Mouse (Mus musculus) forebrain, embryonic 15.5 days (tissue): ENCODE data around the gene Yipf3. TPM values are rescaled to one million over a fixed set of nuclear protein-coding genes. Genes with fewer than 3 reads are reported as not detected.

Source experiments
- ATAC-seq: fragments of 200-750 bp; cut with Nextera tagmentation; replicated peaks from 2 replicates; pipeline ENCODE4 v1.8.0; 2017; ENCODE audit warnings: mild to moderate bottlenecking, moderate TSS enrichment, moderate library complexity
- H3K27ac ChIP-seq: fragments of 300-500 bp; sonication (generic); replicated peaks from 2 replicates; pipeline ENCODE4 v1.5.1; 2015; ENCODE audit warnings: mild to moderate bottlenecking, inconsistent platforms
- H3K27me3 ChIP-seq: fragments of 300-500 bp; sonication (generic); 2 replicates; pipeline ENCODE4 v1.6.1; 2015; ENCODE audit warnings: inconsistent platforms
- H3K36me3 ChIP-seq: fragments of 300-500 bp; sonication (generic); 2 replicates; pipeline ENCODE4 v1.6.1; 2015; ENCODE audit warnings: mild to moderate bottlenecking, inconsistent platforms
- H3K4me1 ChIP-seq: fragments of 300-500 bp; sonication (generic); 2 replicates; pipeline ENCODE4 v1.6.1; 2015; ENCODE audit warnings: inconsistent platforms
- H3K4me2 ChIP-seq: fragments of 300-500 bp; sonication (generic); replicated peaks from 2 replicates; pipeline ENCODE4 v1.6.1; 2015; ENCODE audit warnings: mild to moderate bottlenecking, inconsistent platforms
- H3K4me3 ChIP-seq: fragments of 300-500 bp; sonication (generic); 2 replicates; pipeline ENCODE4 v1.5.1; 2015; ENCODE audit warnings: mild to moderate bottlenecking, inconsistent platforms
- H3K9ac ChIP-seq: fragments of 300-500 bp; sonication (generic); replicated peaks from 2 replicates; pipeline ENCODE4 v1.6.1; 2015; ENCODE audit warnings: mild to moderate bottlenecking, inconsistent platforms
- H3K9me3 ChIP-seq: fragments of 300-500 bp; sonication (generic); 2 replicates; pipeline ENCODE4 v1.6.1; 2016; ENCODE audit warnings: inconsistent platforms
- WGBS: fragments of 180-500 bp; shearing (Covaris S2); methylation state at CpG from one replicate; pipeline ENCODE4 v1.1.7; 2015; ENCODE audit warnings: mixed read lengths; 5-methylcytosine and 5-hydroxymethylcytosine counted together
- polyA plus RNA-seq: library from polyadenylated mRNA; unstranded; fragments of >200 nt; fragmentation: Nextera tagmentation; extraction: Ambion mirVana; gene quantifications from 2 replicates; pipeline ENCODE4 v1.2.1, GENCODE M21; 2015

Gene Yipf3
- polyA plus RNA-seq, 1 experiment from 2014 or later = 91.5 TPM

DNA sequence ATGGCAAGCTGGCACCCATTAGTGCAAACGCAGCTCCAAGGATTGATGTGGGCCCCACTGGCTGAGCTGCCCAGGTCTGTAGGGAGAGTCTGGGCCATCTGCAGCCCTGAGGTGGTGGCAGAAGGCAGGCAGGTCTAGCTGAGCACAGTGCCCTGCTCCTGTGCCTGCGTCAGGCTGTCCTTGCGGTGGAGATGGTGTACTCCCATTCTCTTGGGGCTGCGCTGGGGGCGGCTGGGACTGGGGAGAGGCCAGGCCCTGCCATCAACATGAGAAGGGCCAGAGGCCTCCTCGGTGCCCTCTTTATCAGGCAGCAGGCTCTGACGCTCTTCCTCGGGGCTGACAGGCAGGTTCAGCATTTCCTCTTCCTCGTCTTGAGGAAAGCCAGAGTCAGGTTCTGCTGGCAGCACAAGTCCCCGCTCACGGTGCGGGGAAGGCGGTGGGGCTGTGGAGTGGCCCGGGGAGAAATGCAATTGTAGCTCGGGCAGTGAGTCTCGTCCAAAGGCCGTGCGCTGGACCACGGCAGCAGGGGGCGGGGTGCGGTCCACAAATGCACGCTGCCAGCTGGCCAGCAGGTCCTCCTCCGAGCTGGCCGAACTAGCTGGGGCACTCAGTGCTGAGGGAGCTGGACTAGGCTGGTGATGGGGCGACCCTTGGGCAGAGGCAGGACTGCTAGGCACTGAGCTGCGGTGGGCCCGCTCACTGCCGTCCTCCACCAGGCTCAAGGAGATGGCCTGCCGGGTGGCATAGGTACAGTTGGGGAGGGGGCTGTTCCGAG, 10.6 kb downstream of the Yipf3 start:
- Histone ChIP-seq H3K9me3 (no peaks in the 10 kb centered on the region), H3K27ac (no peak overlapping the region), H3K36me3 (peaks cover 37% of the 10 kb centered on the region), H3K4me2 (no peak overlapping the region), H3K27me3 (0 out of 2 replicates have a peak, but pooled peaks cover 4% of the 10 kb centered on the region), H3K4me1 (peaks cover 15% of the 10 kb centered on the region), H3K9ac (no peak overlapping the region), H3K4me3 (no peak overlapping the region)
- WGBS = 87% methylated on average over 30 of the region's 30 CpGs
- no peak for ATAC-seq

DNA sequence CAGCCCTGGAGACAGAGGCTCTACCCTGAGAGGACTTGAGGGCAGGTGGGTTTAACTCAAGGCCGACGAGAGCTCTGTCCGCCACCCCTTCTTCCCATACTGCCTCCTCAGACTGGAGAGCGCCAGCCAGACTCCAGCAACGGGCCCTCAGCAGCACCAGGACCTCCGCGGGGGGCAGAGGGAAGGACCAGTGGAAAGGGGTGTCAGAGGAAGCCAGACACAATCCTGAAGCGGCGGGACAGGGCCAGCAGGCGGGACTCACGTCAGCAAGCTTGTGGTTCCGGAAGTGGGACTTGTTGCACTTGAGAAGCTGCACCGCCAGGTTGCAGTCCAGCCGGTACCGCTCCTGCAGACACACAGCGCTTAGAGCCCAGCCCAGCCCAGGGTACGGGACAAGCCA, 11.8 kb downstream of the Yipf3 start:
- peaks cover 48% of the 10 kb centered on the region for H3K36me3 ChIP-seq
- 0 out of 2 replicates have a peak, but pooled peaks cover 4% of the 10 kb centered on the region for H3K27me3 ChIP-seq

DNA sequence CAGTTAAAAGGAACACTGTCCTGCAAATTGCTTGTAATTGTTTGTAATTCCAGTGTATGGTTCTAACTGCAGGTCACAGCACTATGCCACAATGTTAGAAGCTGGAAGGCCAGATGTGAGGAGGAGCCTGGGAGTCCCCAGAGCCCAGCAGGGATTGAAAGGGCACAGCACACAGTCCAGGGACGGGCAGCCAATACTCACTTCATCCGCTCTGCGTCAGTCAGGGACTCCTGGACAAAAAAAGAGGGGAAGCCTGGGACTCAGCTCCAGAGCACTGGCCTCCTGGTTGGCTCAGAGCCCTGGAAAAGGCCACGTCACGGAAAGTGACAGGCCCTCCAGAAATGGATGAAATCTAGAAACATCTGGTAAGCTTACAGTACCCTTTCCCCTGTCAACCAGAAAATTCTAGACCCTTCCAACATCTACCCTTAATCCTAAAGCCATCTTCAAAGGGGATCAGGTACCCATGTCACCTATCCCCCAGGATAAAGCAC, 14.4 kb downstream of the Yipf3 start:
- Histone ChIP-seq H3K27me3 (no peaks in the 10 kb centered on the region), H3K36me3 (peaks cover 48% of the 10 kb centered on the region)

More for the DNA sequence above, 11.8 kb downstream of the Yipf3 start:
- no peak for ATAC-seq
- H3K9me3 ChIP-seq = no peaks in the 10 kb centered on the region
- no peak overlapping the region for H3K4me2 ChIP-seq
- H3K27ac ChIP-seq = no peak overlapping the region
- H3K4me1 ChIP-seq = peaks cover 9% of the 10 kb centered on the region
- WGBS = 90% methylated on average over 17 of the region's 17 CpGs
- H3K4me3 ChIP-seq = no peak overlapping the region
- H3K9ac ChIP-seq = no peak overlapping the region

DNA sequence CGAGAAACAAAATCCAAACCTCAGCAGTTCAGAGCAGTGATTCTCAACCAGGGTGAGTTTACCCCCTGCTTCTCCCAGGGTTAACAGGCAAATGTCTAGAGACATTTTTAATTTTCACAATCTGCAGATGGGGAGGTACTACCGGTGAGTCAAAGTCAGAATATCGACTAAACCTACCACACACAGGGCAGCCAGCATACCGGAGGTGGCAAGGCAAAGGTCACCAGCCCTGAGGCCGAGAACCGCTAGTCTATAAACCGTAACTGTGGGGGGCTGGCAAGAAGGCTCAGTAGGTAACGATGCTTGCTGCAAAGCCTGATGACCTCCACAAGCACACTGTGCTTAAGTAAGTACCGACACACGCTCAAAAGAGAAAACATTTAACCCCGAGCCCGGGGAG, 17.6 kb downstream of the Yipf3 start:
- H3K27me3 ChIP-seq = no peaks in the 10 kb centered on the region
- no peak overlapping the region for H3K4me2 ChIP-seq
- no peak overlapping the region for H3K9ac ChIP-seq
- H3K27ac ChIP-seq = no peak overlapping the region
- H3K36me3 ChIP-seq = peaks cover 28% of the 10 kb centered on the region
- no peak; the same call in 1 of the 2 replicates for ATAC-seq
- no peak overlapping the region for H3K4me3 ChIP-seq
- no peaks in the 10 kb centered on the region for H3K9me3 ChIP-seq
- WGBS = 86% methylated on average over 12 of the region's 12 CpGs
- H3K4me1 ChIP-seq = peaks cover 3% of the 10 kb centered on the region

More for the DNA sequence above, 14.4 kb downstream of the Yipf3 start:
- H3K4me1 ChIP-seq = peaks cover 3% of the 10 kb centered on the region
- no peaks in the 10 kb centered on the region for H3K9me3 ChIP-seq
- no peak for ATAC-seq
- no peak overlapping the region for H3K9ac ChIP-seq
- no peak overlapping the region for H3K27ac ChIP-seq
- H3K4me2 ChIP-seq = no peak overlapping the region
- no peak overlapping the region for H3K4me3 ChIP-seq
- 89% methylated on average over 5 of the region's 5 CpGs for WGBS

DNA sequence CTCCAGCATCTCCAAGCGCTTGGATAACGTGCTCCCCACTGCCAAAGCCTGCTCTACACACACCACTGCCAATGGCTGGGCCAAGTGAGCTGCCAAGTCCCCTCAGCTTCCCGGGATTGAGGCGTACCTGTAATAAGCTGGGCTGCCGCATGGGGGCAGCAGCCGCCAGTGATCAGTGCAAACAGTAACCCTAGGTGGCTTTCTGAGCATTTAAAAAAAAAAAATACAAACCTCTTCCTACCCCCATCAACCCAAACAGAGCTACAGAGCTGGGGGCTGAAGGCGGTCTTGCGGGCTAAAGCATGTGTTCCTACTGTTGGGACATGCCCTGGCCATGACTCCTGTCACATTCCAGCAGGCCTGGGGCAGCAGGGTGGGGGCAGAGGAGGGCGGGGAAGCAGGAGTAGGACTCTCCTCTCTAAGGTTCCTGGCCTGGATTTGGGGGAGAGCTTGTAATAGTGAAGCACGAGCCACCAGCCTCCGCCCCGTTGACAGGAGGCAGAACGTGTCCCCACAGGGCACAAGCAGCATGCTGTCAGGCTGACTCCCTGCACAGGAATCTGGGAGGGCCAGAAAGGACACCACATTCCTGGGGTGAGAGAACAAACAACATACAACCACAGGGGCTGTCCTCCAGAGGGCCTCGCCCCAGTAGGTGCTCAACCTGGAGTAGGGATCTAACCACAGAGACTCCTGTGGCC, 18.2 kb downstream of the Yipf3 start:
- Histone ChIP-seq H3K27ac (no peak overlapping the region), H3K9me3 (no peaks in the 10 kb centered on the region), H3K4me2 (no peak overlapping the region), H3K27me3 (no peaks in the 10 kb centered on the region), H3K9ac (no peak overlapping the region), H3K4me3 (no peak overlapping the region), H3K4me1 (peaks cover 3% of the 10 kb centered on the region), H3K36me3 (peaks cover 31% of the 10 kb centered on the region)
- peak; percentile 81 for ATAC-seq
- 31% methylated on average over 14 of the region's 14 CpGs for whole genome bisulfite sequencing

DNA sequence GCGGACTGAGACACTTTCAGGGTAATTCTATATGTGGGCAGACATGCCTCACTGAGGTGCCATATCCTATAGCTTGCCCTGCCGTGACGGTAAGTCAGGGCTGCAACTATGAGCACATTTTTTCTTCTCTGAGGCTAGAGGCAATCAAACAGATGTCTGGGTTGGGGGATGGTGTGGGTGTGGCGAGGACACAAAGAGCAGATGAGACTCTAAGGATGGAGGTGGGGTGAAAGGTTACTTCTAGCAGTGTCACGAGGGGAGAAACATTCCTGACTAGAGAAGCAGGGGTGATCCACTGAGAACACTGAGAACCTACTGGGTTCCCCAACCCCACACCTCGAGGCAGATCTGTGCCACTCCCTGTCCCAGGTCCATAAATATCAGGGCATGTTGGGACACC, 19.1 kb downstream of the Yipf3 start:
- no peak overlapping the region for H3K4me2 ChIP-seq
- no peaks in the 10 kb centered on the region for H3K9me3 ChIP-seq
- 83% methylated on average over 6 of the region's 6 CpGs for WGBS
- H3K9ac ChIP-seq = no peak overlapping the region
- no peak overlapping the region for H3K4me3 ChIP-seq
- H3K4me1 ChIP-seq = peaks cover 3% of the 10 kb centered on the region
- H3K36me3 ChIP-seq = peaks cover 29% of the 10 kb centered on the region
- no peak for ATAC-seq
- H3K27me3 ChIP-seq = no peaks in the 10 kb centered on the region
- H3K27ac ChIP-seq = no peak overlapping the region

DNA sequence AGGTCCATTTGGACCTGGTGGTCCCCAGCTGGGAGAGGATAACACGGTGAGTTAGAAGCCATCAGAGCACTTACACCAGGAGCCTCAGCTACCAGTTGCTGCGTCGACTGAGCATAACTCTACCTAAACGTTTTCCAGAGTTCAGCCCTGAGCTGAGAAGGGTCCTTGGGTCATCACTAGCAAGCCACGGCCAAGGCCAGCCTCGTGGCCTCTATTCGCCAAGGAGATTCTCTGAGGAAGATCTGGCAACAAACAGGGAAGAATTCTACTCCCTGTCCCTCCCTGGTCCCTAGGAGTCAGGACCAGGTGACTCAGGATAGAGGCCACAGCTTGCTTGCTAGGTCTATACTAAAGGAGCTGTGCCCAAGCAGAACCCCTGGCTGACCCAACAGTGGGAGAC, 19.6 kb downstream of the Yipf3 start:
- Histone ChIP-seq H3K36me3 (peaks cover 24% of the 10 kb centered on the region), H3K9ac (no peak overlapping the region), H3K4me2 (no peak overlapping the region), H3K4me1 (peaks cover 3% of the 10 kb centered on the region), H3K27ac (no peak overlapping the region), H3K27me3 (no peaks in the 10 kb centered on the region), H3K4me3 (no peak overlapping the region), H3K9me3 (no peaks in the 10 kb centered on the region)
- no peak for ATAC-seq
- WGBS = 87% methylated on average over 7 of the region's 7 CpGs

DNA sequence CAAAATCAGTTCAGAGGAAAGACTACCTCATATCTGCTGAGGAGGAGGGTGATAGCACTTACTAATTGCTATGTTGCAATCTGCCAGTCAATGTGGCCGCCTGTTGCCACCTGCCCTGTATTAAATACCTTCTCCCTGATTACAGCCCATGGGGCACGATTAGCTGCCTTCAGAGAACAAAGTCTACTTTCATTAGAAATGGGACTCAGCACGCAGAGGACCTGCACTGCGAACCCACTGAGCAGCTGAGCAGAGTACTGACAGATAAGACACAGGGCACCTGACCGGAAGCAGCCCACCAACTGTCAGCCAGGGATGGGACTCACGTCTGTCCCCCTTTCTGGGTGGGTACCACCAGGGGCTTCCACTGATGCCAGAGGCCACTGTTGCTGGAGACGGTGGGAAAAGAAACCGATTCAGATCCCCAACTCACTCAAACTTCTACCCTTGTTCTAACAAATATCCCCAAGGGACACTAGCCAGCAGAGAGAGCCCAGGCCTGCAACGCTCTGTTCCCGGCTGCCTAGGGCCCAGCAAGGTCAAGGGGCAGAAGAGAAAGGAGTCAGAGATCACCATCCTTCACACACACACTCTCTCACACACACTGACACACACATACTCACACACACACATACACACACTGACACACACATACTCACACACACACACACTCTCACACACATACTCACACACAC, 20.3 kb downstream of the Yipf3 start:
- Histone ChIP-seq H3K36me3 (peaks cover 18% of the 10 kb centered on the region), H3K4me1 (peaks cover 3% of the 10 kb centered on the region), H3K27ac (no peak overlapping the region), H3K4me3 (no peak overlapping the region), H3K9ac (no peak overlapping the region), H3K4me2 (no peak overlapping the region), H3K27me3 (no peaks in the 10 kb centered on the region), H3K9me3 (no peaks in the 10 kb centered on the region)
- no peak for ATAC-seq
- WGBS = 77% methylated on average over 10 of the region's 10 CpGs

DNA sequence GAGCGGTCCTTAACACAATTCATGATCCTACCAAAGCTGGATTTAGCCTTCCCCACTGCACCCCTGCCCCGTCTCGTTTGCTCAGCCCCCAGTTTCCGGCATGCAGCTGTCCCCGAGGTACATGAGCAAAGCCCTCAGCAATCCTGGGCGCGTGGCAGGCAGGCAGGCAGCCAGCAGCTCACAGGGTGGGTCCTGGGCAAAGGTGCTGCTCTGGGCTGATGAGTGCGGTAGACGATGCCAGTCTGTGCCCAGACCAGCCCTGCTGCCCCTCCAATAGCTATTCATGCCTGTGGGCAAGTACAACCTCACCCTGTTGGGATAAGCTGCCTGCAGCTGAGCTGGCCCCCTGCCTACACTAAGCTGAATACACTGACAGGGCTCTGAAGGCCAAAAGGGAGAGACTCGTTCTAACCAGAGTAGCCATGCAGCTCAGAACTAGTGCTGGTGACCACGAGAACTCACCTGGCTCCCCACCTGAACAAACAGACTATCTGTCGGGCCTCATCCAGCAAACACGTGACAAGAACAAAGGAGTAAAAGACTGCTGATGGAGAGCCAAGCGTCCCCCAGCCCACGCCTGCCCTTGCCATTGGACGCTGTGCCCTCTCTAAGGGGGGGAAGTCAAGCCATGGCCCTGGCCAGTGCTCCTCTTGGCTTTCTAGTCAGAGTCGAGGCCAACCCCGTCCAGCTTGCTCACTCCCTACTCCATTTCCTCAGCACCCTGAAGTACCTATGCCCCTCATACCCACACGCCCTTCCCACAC, 22.1 kb downstream of the Yipf3 start:
- WGBS = 85% methylated on average over 19 of the region's 19 CpGs
- H3K36me3 ChIP-seq = peaks cover 4% of the 10 kb centered on the region; the same call in 1 of the 2 replicates

DNA sequence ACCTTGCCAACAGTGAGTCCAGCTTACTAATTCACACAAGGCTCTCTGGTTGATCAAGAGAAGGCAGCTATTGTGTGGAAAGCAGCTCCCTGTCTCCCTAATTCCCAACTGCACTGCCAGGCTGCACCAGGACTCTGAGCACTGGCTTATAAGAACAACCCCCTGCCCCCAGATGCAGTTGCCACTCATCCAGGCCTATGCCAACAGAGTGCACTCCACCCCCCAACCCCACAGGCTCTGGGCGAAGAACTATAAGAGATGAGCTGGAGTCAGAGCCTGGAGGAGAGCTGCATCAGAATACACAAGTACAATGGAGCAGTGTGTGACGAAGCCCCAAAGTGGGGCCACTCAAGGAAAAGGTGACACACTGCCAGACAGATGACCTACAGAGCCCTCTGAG, 24.2 kb downstream of the Yipf3 start:
- WGBS = 90% methylated on average over 2 of the region's 2 CpGs
- H3K27me3 ChIP-seq = no peaks in the 10 kb centered on the region
- H3K36me3 ChIP-seq = peaks cover 4% of the 10 kb centered on the region; the same call in 1 of the 2 replicates
- H3K4me3 ChIP-seq = no peak overlapping the region
- no peak overlapping the region for H3K9ac ChIP-seq
- H3K4me1 ChIP-seq = no peaks in the 10 kb centered on the region
- no peak for ATAC-seq
- H3K4me2 ChIP-seq = no peak overlapping the region
- no peak overlapping the region for H3K27ac ChIP-seq
- H3K9me3 ChIP-seq = no peaks in the 10 kb centered on the region

More for the DNA sequence above, 22.1 kb downstream of the Yipf3 start:
- Histone ChIP-seq H3K4me2 (no peak overlapping the region), H3K27ac (no peak overlapping the region), H3K9ac (no peak overlapping the region), H3K9me3 (no peaks in the 10 kb centered on the region), H3K4me1 (peaks cover 3% of the 10 kb centered on the region), H3K4me3 (no peak overlapping the region), H3K27me3 (no peaks in the 10 kb centered on the region)
- ATAC-seq = no peak

DNA sequence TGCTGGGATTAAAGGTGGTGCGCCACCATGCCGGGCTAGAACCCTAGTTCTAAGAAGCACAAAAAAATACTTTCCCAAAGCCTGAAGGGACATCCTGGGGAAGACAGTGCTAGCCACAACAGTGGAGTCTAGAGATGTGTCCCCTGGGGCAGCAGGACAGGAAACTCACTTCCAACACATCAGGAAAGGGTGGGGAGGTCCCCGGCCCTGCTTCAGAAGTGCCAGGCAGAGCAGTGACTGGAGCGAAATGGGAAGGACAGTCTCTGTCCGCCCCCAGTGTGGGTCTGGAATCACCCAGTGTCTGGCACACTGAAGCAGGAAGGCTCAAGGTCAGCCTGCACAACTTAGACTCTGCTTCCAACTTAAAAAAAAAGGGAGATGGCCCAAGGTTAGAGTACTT, 24.8 kb downstream of the Yipf3 start:
- Histone ChIP-seq H3K9ac (no peak overlapping the region), H3K4me1 (no peaks in the 10 kb centered on the region), H3K27ac (no peak overlapping the region), H3K4me2 (no peak overlapping the region), H3K27me3 (no peaks in the 10 kb centered on the region), H3K9me3 (no peaks in the 10 kb centered on the region), H3K4me3 (no peak overlapping the region), H3K36me3 (peaks cover 5% of the 10 kb centered on the region; the same call in 1 of the 2 replicates)
- no peak for ATAC-seq
- 88% methylated on average over 5 of the region's 5 CpGs for WGBS
